Mouse (Mus musculus) telencephalon, adult 2 months (tissue): ENCODE results near the gene Wdr74.

ENCODE experiments used
- DNase-seq: peaks from one replicate; pipeline ENCODE4 v3.0.0-alpha.2; 2011; ENCODE audit warnings: low read depth, low spot score

Gene Wdr74

DNA sequence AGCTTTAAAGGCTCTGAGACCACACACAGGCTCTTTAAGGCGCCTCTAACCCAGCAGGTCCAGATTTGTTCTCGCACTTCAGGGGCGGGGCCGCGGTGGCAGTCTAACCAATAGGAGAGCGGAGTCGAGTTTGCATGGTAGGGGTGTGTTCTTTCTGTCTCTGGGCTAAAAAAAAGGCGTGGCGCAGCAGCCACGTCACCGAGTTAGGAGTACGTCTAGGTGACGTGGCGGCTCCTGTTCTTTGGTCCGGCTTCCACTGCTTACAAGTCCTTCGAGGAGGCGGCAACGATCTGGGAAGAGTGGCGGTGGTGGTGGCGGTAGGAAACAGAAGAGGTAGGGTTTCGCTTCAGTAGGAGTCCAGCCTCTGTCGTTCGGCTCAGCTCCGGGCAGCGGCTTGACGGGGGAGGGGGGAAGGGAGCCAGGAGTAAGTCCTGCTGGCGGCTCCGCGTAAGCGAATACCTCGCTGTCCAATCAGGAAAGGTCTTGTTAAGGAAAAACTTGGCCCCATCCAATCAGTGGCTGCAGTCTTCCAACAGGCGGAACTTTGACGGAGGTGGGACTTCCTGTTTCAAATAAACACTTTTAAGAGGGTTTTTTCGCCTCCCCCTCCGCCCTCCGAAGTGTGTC lies 5.7 kb downstream of the Wdr74 start, which contains the start of gene Stx5a:
Gene Stx5a (plus strand): TSS at position 171 of the 627 bp plus-strand sequence.
- DNase-seq: peak; percentile 99

DNA sequence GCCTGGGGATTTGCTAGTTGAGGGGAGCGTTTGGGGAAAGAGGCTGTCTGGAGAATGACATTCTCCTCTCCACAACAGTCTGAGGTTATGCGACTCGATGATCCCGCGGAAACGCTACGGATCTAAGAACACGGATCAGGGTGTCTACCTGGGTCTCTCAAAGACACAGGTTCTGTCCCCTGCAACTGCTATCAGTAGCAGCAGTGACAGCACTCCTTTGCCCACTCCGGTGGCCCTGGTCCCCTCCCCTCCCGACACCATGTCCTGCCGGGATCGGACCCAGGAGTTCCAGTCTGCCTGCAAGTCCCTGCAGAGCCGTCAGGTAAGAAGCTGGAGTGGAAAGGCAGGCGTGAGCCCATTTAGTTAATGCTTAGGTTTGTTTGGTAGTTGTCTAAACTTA lies 6.5 kb downstream of the Wdr74 start:
- DNase-seq: no peak

DNA sequence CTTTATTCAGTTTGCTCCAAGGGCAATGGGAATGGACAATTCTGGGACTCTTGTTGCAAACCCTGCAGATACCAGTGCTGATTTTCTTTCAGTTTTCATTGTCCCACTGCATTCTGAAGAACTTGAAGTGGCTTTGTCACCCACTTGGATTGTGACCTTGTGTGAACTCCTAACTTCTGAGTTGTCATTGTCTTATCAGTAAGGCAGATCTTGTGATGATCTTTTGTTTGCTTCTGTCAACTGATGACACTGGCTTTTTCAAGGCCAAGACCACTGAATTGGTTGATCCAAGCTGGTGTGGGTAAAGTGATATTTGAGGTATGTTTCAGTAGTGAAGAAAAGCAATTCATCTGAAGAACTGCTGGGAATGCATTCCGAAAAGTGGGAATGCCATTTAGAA lies 9.8 kb downstream of the Wdr74 start:
- DNase-seq: no peak

DNA sequence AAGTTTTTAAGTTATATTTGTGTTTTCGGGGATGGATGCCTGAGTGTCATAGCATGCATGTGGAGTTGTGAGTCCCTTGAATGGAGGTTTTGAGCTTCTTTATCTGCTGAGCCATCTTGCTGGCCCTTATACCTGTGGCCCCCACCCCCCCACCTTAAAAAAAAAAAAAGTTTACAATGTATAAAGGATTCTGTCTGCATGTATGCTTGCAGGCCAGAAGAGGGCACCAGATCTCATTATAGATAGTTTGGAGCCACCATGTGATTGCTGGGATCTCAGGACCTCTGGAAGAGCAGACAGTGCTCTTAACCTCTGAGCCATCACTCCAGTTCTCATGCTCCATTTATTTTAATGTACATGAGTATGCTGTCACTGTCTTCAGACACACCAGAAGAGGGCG lies 11.7 kb downstream of the Wdr74 start:
- DNase-seq: no peak

DNA sequence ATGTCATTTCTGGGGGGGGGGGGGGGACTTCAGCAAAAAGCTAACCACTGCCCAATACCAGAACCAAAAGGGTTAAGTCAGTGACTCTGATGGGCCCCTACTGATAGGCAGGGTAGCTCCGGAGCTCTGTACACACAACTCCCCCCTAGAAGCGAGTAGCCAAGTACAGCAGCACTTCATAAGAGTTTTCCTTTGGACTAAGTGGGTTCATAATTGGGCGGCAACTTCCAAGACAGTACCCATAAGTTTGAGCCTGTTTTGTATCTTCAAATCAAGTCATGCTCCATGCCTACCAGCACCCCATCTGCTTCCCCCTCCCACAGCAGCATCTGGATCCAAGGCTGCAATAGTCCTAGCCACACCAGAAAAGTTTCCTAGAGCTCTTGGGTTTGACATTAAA lies 20.0 kb downstream of the Wdr74 start:
- no peak for DNase-seq

DNA sequence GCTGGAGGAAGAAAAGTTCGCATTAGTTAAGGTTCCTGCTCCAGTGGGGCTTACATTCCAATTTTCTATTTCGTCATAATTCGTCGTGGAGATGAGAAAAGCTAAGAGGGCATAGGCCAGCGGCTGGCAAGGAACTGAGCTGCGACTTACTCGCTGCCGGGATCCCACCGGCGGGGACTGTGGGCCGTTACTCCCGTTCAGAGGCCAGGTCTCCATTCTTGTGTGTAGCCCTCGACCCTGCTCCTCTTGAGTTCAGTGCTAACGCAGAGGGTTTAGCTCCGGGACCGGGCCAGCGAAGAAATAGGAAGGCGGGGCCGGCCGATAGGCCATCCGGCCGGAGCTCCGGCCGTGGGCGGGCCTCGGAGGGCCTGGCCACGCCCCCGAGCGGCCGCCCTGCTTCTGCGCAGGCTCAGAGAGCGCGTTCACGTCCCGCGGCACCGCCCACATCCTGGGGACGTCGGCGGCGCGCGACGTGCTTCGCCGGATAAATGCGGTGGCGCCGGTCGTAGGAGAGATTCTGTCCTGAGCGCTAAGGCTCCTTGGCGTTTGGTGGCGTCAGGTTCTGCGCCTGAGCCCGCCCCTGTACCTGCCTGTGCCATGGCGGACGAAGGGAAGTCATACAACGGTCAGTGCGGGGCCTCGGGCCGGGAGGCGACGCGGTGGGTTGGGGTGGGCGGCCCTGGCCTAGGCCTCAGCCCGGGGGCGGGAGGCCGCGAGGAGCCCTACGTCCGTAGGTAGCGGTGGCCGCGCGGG lies 21.2 kb downstream of the Wdr74 start, which contains the start of gene Nxf1:
Gene Nxf1 (plus strand): TSS at position 439 of the 753 bp plus-strand sequence.
- peak; percentile 87 for DNase-seq

DNA sequence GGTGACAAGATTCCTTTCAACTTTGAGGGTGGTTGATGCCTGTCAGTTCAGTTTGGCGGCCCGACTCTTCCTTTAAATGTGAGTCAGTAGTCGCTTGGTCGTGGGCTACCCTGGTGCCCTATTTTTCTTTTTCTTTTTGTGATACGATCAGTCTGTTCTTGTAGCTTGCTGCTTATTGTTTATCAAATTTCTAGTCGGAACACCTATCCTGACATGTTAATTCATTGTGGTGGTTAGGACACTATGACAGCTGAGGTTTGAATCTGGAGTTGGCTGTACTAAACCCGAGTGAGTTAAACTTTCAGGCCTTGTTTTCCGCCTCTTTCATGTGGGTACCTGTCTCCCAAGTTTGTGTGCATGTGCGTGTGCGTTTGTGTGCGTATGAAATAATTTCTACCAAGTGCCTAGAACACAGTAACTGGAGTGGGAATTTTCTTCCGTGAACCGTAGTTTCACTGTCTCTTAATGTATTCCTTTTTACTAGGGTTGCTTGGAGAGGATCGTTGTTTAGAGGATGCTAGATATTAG lies 21.9 kb downstream of the Wdr74 start:
- DNase-seq: no peak

DNA sequence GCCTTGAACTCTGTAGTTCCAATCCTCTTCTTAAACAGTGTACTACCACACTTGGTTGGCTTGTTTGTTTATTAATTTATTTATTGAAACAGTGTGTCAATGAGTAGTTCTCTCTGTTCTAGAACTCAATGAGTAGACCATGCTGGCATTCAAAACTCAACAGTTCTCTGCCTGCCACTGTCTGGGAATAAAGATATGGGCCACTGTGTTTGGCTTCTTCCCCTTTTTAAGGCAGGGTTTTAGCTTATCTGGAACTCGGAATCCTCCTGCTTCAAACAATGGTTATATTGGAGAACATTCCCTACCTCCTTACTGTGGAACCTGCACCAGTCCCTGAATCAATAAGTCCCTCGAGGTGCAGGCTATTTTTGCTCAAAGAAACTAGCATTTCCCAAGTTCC lies 23.3 kb downstream of the Wdr74 start:
- no peak for DNase-seq

DNA sequence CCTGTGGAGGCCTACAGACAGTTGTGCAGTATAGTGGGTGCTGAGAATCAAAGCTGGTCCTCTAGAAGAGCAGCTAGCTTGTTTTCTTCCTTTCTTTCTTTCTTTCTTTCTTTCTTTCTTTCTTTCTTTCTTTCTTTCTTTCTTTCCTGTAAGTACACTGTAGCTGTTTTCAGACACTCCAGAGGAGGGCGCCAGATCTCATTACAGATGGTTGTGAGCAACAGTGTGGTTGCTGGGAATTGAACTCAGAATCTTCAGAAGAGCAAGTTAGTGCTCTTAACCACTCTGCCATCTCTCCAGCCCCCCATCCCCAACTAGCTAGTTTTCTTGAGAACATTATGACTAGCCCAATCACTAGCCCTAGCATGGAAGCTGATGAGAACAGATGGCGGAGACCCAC lies 25.1 kb downstream of the Wdr74 start:
- no peak for DNase-seq

DNA sequence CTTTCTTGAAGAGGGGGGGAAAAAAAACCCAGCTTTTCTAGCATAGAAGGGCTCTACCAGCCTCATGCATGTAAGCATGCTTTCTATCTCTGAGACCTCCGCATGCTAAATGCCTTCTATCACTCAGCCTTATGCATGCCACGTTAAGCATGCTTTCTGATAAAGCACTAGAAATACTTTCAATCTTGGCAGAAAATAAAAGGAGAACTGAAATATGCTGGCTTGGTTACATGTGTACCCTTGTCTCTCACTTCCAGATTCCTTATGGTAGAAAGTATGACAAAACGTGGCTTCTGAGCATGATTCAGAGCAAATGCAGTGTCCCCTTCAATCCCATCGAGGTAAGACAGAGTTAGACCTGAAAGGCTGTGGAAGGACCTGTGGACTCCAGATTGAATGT lies 27.6 kb downstream of the Wdr74 start:
- DNase-seq: no peak

DNA sequence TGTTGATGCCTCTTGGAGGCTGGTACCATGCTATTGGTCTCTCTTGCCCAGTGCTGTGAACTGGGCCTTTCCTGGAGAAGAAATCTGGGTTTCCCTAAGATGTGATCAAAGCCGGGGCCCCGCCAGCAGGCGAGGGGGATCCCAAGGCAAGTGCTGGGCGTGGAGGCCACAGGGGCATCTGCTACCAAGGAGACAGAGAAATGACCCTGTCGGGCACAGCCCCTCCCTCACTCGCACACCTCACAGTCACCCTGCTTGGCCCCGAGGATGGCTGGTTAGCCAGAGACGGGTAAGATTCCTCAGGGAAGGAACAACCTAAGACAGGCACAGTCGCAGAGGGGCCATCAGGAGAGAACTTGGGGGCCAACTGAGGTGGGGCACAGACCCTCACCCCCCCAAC lies 29.9 kb downstream of the Wdr74 start:
- no peak for DNase-seq

DNA sequence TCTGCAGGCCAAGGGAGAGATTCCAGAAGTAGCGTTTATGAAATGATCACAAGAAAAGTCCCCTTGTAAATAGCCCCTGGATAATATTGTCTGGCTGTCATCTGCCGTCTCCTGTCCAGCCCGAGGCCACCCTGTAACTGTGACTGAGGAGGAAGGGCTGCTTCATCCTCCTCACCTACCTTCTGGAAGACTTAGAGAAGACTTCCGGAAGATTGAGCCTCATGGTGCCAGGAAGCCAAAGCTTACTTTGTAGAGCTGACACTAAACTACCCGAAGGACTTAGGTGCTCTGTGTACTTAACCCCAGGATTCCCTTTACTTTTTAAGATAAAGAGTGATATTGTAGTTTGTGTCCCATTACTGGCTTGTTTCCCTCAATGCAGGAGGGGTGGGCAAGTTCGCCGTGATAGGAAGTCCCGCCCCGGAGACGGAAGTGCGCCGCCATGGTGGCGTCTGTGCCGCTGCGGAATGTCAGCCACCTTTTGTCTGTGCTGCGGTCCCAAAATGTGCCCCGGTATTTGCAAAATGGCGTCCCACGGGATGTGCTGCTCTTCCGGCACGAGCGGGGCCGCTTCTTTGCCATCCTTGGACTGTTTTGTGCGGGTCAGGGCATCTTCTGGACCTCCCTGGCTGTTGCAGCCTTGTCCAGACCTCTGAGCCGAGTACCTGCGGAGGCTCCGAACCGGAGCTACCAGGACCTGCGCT lies 35.1 kb downstream of the Wdr74 start, which contains the start of gene Tmem223:
Gene Tmem223 (plus strand): TSS at position 430 of the 704 bp plus-strand sequence.
- peak; percentile 51 for DNase-seq

DNA sequence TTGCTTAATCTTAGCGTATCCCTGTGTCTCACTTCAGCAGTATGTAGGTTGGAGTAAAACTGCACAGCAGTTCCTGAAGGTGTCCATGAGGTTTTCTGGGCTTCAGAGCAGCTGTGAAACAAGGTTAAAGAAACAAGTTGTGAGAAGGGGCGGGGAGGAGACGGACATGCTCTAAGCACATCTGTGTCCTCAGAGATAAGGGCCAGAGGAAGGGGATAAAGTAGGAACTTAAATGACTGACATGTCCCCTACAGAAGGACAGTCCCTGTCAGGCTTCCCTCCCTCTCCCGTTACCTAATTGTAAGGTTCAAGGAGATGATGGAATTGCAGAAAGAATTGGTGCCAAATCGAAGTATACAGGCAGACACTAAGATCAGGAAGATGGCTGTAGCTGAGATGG lies 37.4 kb downstream of the Wdr74 start:
- DNase-seq: no peak

DNA sequence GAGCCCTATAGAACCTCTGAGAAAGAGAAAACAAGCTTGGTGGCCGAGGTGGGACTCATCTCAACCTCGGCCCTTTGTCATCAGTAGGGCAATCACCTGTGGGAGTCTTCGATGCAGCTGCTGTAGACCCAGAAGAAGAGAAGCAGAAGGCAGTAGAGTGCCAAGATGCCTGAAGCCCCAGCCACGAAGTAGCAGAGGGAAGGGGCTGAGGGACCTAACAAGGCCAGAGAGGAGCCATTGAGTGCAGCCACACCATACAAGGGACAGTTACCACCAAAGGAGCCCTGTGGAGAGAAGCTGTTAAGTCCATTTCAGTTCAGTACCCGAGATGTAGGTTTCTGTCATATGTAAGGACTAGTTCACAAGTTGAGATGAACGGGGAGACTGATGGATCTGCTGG lies 37.8 kb downstream of the Wdr74 start:
- DNase-seq: no peak

DNA sequence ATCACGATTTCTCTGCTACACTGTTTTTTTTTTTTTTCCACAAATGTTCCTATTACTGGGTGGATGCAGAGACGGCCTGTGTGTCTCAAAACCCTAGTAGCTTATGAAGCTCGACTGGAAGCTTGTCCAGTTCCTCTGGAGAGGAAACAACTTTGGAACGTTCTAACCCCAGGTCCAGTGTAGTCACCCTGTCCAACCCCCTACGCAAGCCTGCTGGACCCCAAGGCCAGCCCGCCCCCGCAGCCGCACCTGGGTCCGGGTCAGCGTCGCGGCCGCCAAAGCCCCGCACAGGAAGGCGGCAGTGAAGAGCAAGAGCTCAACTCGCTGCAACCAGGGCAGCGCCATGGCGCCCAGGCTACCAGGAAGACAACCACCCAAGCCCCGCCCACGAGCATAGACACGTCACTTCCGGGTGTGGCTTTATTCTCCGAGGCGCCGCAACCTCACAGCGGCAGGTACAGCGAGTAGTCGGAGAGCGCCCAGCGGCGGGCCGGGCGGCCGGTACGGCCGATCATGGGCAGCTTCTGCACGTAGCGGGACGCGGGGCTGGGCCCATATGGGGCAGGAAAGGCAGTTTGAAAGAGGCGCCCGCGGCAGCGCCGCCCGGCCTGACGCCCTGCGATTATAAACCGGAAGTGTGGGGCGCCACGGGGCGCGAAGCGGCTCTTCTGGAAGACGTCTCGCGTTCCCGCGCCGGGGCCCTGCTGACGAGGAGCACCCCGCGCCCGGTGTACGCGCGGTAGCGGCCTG lies 38.6 kb downstream of the Wdr74 start, which contains the start of gene Tmem179b:
Gene Tmem179b (minus strand): TSS at position 382 of the 750 bp plus-strand sequence.
- peak; percentile 88 for DNase-seq

DNA sequence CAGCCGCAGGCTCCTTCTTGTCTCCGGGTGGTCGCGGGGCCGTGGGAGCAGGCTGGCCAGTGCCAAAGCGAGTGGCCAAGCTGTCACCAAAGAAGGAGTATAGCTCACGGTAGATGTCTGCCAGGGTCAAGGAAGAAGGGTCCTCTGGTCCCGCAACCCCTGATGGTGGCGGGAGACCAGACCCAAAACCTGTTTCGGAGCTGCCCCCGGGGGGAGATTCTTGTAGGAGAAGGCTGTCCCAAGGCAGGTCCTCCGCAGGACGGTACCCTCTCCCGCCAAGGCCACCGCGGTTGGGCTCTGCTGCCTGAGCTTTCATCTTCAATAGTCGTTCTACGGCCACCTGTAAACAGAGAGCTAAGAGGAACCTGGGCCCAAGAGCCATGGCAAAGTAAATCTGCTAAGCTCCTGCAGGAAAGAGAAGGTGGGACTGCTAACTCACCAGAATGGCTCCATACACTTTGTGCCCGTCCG lies 39.4 kb downstream of the Wdr74 start:
- DNase-seq: no peak

DNA sequence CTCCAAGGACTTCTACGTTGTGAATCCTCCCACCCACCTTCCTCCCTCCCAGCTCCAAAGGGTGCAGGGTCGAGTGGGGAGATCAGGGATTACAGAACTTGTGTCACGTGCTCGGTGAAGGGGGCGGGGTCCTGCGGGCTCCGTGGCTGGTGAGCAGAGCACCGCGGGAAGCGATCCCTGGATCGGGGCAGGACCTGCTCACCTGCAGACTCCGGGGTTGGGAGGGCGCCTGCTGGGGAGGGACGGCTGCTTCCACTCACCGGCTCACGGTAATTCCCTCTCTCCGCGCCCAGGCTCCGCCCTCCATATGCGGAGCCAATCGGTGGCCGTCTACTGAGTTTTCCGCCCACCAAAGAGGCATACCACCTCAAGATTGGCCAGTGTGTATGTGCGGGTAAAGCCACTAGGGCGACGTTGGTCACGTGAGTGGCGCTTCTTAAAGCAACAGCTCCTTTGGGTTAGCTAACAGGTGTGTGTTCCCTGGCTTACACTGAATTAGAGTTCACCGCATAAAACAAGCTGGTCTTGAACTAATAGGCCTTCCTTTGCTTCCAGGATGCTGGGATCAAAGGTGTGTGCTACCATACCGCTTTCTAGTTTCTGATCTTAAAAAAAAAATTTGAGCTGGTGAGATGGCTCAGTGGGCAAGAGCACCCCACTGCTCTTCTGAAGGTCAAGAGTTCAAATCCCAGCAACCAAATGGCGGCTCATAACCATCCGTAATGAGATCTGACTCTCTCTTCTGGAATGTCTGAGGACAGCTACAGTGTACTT lies 50.6 kb downstream of the Wdr74 start, which contains the start of gene Taf6l:
Gene Taf6l (minus strand): TSS at position 410 of the 774 bp plus-strand sequence.
- DNase-seq: peak; percentile 97

DNA sequence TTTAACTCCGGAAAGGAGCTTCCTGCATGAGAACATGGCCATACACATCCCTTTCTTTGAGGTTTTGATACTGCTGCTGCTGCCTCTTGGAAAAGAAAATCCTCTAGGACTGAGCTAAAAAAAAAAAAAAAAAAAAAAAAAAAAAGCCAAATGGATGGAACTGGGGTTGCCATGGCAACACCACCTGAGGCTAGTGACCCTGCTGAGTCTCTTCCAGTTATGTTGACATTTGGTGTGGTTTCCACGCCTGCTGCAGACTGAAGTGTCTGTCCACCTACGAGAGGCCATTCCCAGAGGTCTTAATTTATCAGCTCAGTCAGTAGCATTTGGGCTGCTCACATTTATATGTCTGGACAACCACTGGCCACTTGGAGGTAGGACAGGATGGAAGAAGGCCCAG lies 52.9 kb downstream of the Wdr74 start:
- no peak for DNase-seq

DNA sequence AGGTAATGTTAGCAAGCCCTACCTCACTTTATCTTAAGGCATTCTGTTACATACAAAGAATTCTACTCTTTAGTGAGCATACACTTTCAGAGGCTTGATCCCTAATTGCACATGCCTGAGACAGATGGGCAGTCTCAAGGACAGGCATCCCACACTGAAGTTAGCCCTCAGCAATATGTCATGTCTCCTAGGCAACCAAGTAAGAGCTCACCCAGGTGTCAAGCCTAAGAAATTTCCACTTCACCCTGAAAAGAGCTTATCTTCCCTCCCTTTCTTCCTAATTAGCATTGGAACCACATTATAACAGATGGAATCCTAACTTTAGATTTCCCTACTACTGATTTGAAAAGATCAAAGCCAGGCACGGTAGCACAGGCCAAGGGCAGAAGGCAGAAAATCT lies 53.5 kb downstream of the Wdr74 start:
- peak; percentile 68 for DNase-seq

DNA sequence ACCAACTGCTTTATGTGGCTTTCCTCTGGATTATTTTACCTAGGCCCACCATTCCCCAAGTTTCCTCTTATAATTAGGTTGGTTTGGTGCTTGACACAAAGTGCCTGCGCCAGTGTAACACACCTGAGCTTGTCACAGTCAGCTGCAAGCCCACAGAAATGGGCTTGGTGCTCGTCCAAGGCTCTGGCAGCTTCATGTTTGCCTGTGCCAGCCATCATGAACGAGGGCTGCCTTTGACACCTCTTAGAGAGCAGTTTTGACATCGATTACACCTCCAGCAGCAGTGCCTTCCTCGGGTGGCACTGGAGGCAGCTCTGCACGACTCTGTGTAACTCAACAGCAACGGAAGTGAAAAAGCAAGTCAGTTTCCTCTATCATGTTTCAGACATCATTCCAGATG lies 54.5 kb downstream of the Wdr74 start:
- DNase-seq: no peak
